Mouse (Mus musculus) E14TG2a.4 (cell line): ENCODE data around the gene Cdh1.

ENCODE experiments used
- CTCF ChIP-seq: conservative IDR thresholded peaks from 2 replicates; pipeline ENCODE4 v1.5.1; 2014; ENCODE audit warnings: low read length
- NANOG ChIP-seq: IDR thresholded peaks from 2 replicates; pipeline ENCODE4 v1.6.1; 2014; ENCODE audit warnings: borderline replicate concordance, low read length, mixed read lengths
- POU5F1 ChIP-seq: IDR thresholded peaks from 2 replicates; pipeline ENCODE4 v1.6.1; 2014; ENCODE audit warnings: low read length, borderline replicate concordance

DNA sequence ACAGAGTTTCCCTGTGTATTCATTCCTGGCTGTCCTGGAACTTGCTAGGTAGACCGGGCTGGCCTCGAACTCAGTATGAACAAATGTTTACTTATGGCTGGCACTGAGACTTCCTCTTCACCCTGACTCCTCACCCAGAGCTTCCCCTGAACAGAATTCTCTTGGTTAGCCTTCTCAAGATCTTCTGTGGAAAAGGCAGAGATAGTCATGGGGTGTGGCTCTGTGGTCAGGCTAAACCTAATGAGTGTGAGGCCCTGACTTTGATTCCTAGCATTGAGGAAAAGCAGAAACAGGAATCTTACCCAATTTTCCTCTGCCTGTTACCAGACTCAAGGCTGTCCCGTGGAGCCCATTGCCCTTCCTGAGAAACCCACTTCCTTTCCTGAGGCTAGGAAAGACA, 8.9 kb downstream of the Cdh1 start:
- TF ChIP-seq CTCF (no peak), NANOG (no peak), POU5F1 (no peak)
